Mouse (Mus musculus) bone marrow, adult 2 months (tissue): ENCODE measurements at regions not wholly inside any gene's neighbourhood (a gene's known extent, or its start where the extent isn't known, plus 50 kb on each side); places are given as distances from the start of the nearest gene placed in this dataset.
A peak's percentile ranks its signal among the peaks of the same experiment; 100 is the strongest.

Source experiments
- H3K27ac ChIP-seq: fragments of 200-500 bp; 2 replicates; pipeline ENCODE4 v1.5.1; 2012; ENCODE audit warnings: low read depth, mild to moderate bottlenecking, control low read depth, inconsistent platforms, low read length; ENCODE audit not compliant: control insufficient read depth, poor library complexity, insufficient read depth
- H3K4me1 ChIP-seq: fragments of 200-500 bp; 2 replicates; pipeline ENCODE4 v1.6.1; 2011; ENCODE audit warnings: low read length; ENCODE audit not compliant: control insufficient read depth, insufficient read depth
- H3K4me3 ChIP-seq: fragments of 200-500 bp; replicated peaks from 2 replicates; pipeline ENCODE3; 2011; ENCODE audit warnings: mild to moderate bottlenecking, low read depth, low read length, control low read depth; ENCODE audit not compliant: control insufficient read depth
- CTCF ChIP-seq: fragments of 200-500 bp; IDR thresholded peaks from 2 replicates; pipeline ENCODE4 v1.5.1; 2011; ENCODE audit warnings: low read length, control low read depth; ENCODE audit not compliant: control insufficient read depth, insufficient read depth
- POLR2A ChIP-seq: fragments of 200-500 bp; IDR thresholded peaks from 2 replicates; pipeline ENCODE4 v1.6.1; 2011; ENCODE audit warnings: low read depth, mild to moderate bottlenecking, control low read depth, low read length, borderline replicate concordance; ENCODE audit not compliant: control insufficient read depth
- WGBS: fragments of 180-500 bp; shearing (Covaris S2); methylation state at CpG from one replicate; pipeline ENCODE4 v1.1.7; 2018; 5-methylcytosine and 5-hydroxymethylcytosine counted together

DNA sequence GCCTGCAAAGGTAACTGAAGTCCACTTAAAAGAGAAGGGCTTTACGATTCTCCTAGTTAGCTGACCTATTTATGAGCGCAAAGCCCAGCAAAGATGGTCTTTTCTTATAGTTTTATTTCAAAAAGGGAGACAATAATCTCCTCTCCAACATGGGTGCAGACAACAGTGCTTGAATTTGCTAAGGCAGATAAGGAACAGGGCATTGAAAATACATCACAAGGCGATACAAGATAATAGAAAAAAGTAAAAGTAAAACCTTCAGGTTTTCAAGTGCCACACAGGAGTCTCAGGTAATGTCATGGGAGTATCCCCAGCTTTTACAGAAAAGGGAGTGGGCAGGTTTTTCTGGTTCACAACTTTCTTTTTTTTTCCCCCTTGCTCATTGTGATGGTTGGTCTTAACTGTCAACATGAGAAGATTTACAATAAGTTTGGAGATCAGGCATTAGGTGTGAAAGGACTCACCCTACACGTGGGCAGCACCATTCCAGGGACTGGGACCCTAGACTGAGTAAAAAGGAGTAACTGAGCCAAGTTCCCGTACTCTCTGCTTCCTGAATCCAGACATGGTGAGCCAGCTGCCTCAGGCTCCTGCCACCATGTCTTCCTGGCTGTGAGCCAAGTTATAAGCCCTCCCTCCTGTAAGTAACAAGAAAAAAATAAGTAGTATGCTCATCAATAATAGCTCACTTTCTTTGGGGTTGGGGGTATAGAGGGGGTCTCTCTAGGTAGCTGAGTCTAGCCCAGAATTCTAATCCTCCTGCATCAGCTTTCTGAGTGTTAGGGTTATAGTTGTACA, 78.1 kb upstream of the Serbp1 start:
- Histone ChIP-seq H3K4me1 (peaks cover 3% of the 10 kb centered on the region; the same call in 1 of the 2 replicates), H3K4me3 (no peak overlapping the region), H3K27ac (peak overlapping the region; percentile 36; the same call in 1 of the 2 replicates)
- no peak for TF ChIP-seq POLR2A
- TF ChIP-seq CTCF, result no peak
- WGBS, result 65% methylated on average over 5 of the region's 5 CpGs

GRCm38 (mm10) chr6:67159224-67159623, 78.8 kb upstream of the Serbp1 start:
- 12% methylated on average over 2 of the region's 2 CpGs for WGBS
- Histone ChIP-seq H3K4me3 (no peak overlapping the region), H3K27ac (no peak overlapping the region), H3K4me1 (peaks cover 3% of the 10 kb centered on the region; the same call in 1 of the 2 replicates)
- no peak for TF ChIP-seq CTCF
- no peak for TF ChIP-seq POLR2A

DNA sequence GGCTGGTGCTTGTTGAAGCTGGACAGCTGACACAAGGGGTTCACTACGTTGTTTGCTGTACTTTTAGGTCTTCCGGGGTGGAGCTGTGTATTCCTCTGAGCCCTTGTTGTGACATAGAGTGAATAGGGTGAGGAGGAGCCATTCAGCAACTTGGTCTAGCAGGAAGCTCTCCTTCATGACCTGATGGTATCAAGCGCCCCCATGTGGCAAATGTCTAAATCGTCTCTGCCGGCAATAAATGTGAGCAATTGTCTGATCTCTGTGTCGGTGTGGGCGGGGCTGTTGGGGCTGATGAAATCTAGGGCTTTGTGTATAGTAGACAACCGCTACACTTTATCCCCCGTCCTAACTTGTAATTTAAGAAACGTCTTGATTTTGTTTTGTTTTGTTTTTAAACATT, 79.2 kb upstream of the Serbp1 start:
- Histone ChIP-seq H3K4me3 (no peak overlapping the region), H3K27ac (no peak overlapping the region), H3K4me1 (peaks cover 3% of the 10 kb centered on the region; the same call in 1 of the 2 replicates)
- 2% methylated on average over 10 of the region's 10 CpGs for WGBS
- TF ChIP-seq CTCF, result peak; percentile 74
- no peak for TF ChIP-seq POLR2A

GRCm38 (mm10) chr6:67152845-67153468, 85.0 kb upstream of the Serbp1 start:
- Histone ChIP-seq H3K27ac (no peak overlapping the region), H3K4me3 (no peak overlapping the region), H3K4me1 (no peaks in the 10 kb centered on the region)
- no peak for TF ChIP-seq CTCF
- 55% methylated on average over 3 of the region's 3 CpGs for WGBS

DNA sequence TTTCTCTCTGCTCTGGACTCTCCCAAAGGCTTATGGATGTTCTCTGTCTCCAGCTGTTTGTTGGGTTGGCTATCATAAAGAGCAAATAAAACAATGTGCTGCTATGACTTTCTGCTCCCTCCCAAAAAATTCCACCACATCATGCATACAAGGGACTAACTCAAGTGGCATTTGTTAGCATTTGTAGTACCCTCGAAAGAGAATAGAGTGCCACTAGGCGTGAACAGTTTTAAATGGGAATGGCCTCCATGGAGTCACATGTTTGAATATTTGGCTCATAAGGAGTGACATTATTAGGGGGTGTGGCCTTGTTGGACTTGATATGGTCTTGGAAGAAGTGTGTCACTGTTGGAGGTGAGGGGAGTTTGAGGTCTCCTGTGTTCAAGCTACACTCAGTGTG, 86.5 kb upstream of the Serbp1 start:
- 87% methylated on average over 2 of the region's 2 CpGs for WGBS
- no peak overlapping the region for H3K4me3 ChIP-seq
- no peak overlapping the region for H3K27ac ChIP-seq
- TF ChIP-seq CTCF (no peak), POLR2A (no peak)
- no peaks in the 10 kb centered on the region for H3K4me1 ChIP-seq

- H3K4me3 ChIP-seq, result no peak overlapping the region
- WGBS, result 57% methylated on average over 2 of the region's 2 CpGs
- no peaks in the 10 kb centered on the region for H3K4me1 ChIP-seq
- no peak overlapping the region for H3K27ac ChIP-seq
- TF ChIP-seq CTCF, result no peak
- no peak for TF ChIP-seq POLR2A
Observed at GRCm38 (mm10) chr6:67149425-67149824, 88.6 kb upstream of the Serbp1 start.

- Histone ChIP-seq H3K4me1 (peaks cover 2% of the 10 kb centered on the region; the same call in 1 of the 2 replicates), H3K27ac (no peak overlapping the region), H3K4me3 (no peak overlapping the region)
- 31% methylated on average over 4 of the region's 4 CpGs for WGBS
- no peak for TF ChIP-seq POLR2A
- TF ChIP-seq CTCF, result no peak
Observed at GRCm38 (mm10) chr6:67146708-67147107, 91.3 kb upstream of the Serbp1 start.

DNA sequence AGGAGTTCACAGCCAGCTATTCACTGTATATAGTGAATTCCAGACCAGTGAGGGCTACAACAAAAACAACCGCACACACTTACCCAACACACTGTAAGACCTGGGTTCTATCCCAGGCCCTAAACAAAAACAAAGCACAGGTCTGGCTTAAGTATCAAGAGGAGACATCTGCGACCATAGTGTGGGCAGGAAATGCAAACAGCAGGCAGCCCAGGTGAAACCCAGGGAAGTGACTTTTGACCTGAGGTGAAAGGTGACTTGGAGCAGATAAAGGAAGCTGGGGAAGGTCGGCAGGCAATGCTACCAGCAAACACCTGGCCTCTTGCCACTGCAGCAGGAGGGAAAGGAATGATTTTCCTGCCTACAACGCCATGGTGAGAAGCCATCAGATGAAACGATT, 92.0 kb upstream of the Serbp1 start:
- WGBS, result 47% methylated on average over 5 of the region's 5 CpGs
- Histone ChIP-seq H3K27ac (no peak overlapping the region), H3K4me3 (no peak overlapping the region), H3K4me1 (peaks cover 2% of the 10 kb centered on the region; the same call in 1 of the 2 replicates)
- no peak for TF ChIP-seq CTCF
- no peak for TF ChIP-seq POLR2A
